Mouse (Mus musculus) limb, embryonic 14.5 days (tissue): ENCODE measurements at regions not wholly inside any gene's neighbourhood (a gene's known extent, or its start where the extent isn't known, plus 50 kb on each side); places are given as distances from the start of the nearest gene placed in this dataset.

Source experiments
- ATAC-seq: fragments of 200-750 bp; cut with Nextera tagmentation; 2 replicates; pipeline ENCODE4 v1.8.0; 2017; ENCODE audit warnings: low read depth, moderate number of reproducible peaks, moderate TSS enrichment; ENCODE audit not compliant: low FRiP score
- DNase-seq: peaks from one replicate; pipeline ENCODE4 v3.0.0-alpha.2; 2015; ENCODE audit warnings: low spot score
- H3K27ac ChIP-seq: fragments of 300-500 bp; sonication (generic); replicated peaks from 2 replicates; pipeline ENCODE4 v1.5.1; 2014; ENCODE audit warnings: low read depth, mild to moderate bottlenecking, low read length, moderate library complexity, mixed read lengths
- H3K27me3 ChIP-seq: fragments of 300-500 bp; sonication (generic); 2 replicates; pipeline ENCODE4 v1.6.1; 2014; ENCODE audit warnings: low read length, mixed read lengths; ENCODE audit not compliant: control insufficient read depth, insufficient read depth
- H3K36me3 ChIP-seq: fragments of 300-500 bp; sonication (generic); 2 replicates; pipeline ENCODE4 v1.6.1; 2014; ENCODE audit warnings: mild to moderate bottlenecking, low read length, moderate library complexity, mixed read lengths; ENCODE audit not compliant: control insufficient read depth, insufficient read depth
- H3K4me1 ChIP-seq: fragments of 300-500 bp; sonication (generic); 2 replicates; pipeline ENCODE4 v1.6.1; 2014; ENCODE audit warnings: antibody characterized with exemption, low read length, mixed read lengths; ENCODE audit not compliant: control insufficient read depth, insufficient read depth
- H3K4me2 ChIP-seq: fragments of 300-500 bp; sonication (generic); replicated peaks from 2 replicates; pipeline ENCODE4 v1.6.1; 2014; ENCODE audit warnings: low read depth, mild to moderate bottlenecking, low read length, moderate library complexity; ENCODE audit not compliant: severe bottlenecking
- H3K4me3 ChIP-seq: fragments of 300-500 bp; sonication (generic); replicated peaks from 2 replicates; pipeline ENCODE4 v1.5.1; 2014; ENCODE audit warnings: low read length
- H3K9ac ChIP-seq: fragments of 300-500 bp; sonication (generic); 2 replicates; pipeline ENCODE4 v1.6.1; 2014; ENCODE audit warnings: mild to moderate bottlenecking, low read depth, low read length, moderate library complexity; ENCODE audit not compliant: severe bottlenecking
- H3K9me3 ChIP-seq: fragments of 300-500 bp; sonication (generic); 2 replicates; pipeline ENCODE4 v1.6.1; 2016; ENCODE audit warnings: low read length; ENCODE audit not compliant: control insufficient read depth
- POLR2A ChIP-seq: fragments of 200-500 bp; IDR thresholded peaks from 2 replicates; pipeline ENCODE4 v1.8.0; 2012; ENCODE audit warnings: inconsistent platforms, mild to moderate bottlenecking, moderate library complexity, borderline replicate concordance; ENCODE audit not compliant: insufficient read depth, insufficient read length; ENCODE audit errors: extremely low read depth
- WGBS: fragments of 180-500 bp; shearing (Covaris S2); extraction: QIAGEN DNeasy Blood & Tissue Kit; methylation state at CpG from one replicate; pipeline ENCODE4 v1.1.7; 2014; 5-methylcytosine and 5-hydroxymethylcytosine counted together

- Histone ChIP-seq H3K27me3 (no peaks in the 10 kb centered on the region), H3K9ac (no peak overlapping the region), H3K36me3 (no peaks in the 10 kb centered on the region), H3K4me2 (no peak overlapping the region), H3K4me1 (peaks cover 4% of the 10 kb centered on the region; the same call in 1 of the 2 replicates), H3K9me3 (no peaks in the 10 kb centered on the region), H3K4me3 (no peak overlapping the region), H3K27ac (no peak overlapping the region)
- DNase-seq (peak; percentile 25), ATAC-seq (peak; percentile 60)
- no peak for TF ChIP-seq POLR2A
- WGBS, result 60% methylated on average over 2 of the region's 2 CpGs
Measured at GRCm38 (mm10) chr2:9683673-9684210, 197.3 kb upstream of the 4930412O13Rik start.

GRCm38 (mm10) chr2:9688176-9688575 lies 192.9 kb upstream of the 4930412O13Rik start:
- no peak for TF ChIP-seq POLR2A
- no peak for DNase-seq
- no peak overlapping the region for H3K27ac ChIP-seq
- H3K9me3 ChIP-seq, result no peaks in the 10 kb centered on the region
- no peaks in the 10 kb centered on the region for H3K27me3 ChIP-seq
- no peaks in the 10 kb centered on the region for H3K36me3 ChIP-seq
- ATAC-seq, result no peak
- H3K4me1 ChIP-seq, result peaks cover 13% of the 10 kb centered on the region; the same call in 1 of the 2 replicates
- no peak overlapping the region for H3K4me3 ChIP-seq
- no peak overlapping the region for H3K4me2 ChIP-seq
- H3K9ac ChIP-seq, result no peak overlapping the region
- WGBS, result 89% methylated on average over 7 of the region's 7 CpGs

GRCm38 (mm10) chr2:9689518-9689917 lies 191.5 kb upstream of the 4930412O13Rik start:
- no peaks in the 10 kb centered on the region for H3K36me3 ChIP-seq
- H3K4me2 ChIP-seq, result no peak overlapping the region
- H3K4me3 ChIP-seq, result no peak overlapping the region
- H3K27ac ChIP-seq, result no peak overlapping the region
- H3K27me3 ChIP-seq, result no peaks in the 10 kb centered on the region
- DNase-seq (no peak), ATAC-seq (no peak)
- no peak for TF ChIP-seq POLR2A
- no peaks in the 10 kb centered on the region for H3K9me3 ChIP-seq
- WGBS, result 84% methylated on average over 5 of the region's 5 CpGs
- peaks cover 9% of the 10 kb centered on the region; the same call in 1 of the 2 replicates for H3K4me1 ChIP-seq
- no peak overlapping the region for H3K9ac ChIP-seq

GRCm38 (mm10) chr2:9691506-9691905 lies 189.5 kb upstream of the 4930412O13Rik start:
- peaks cover 9% of the 10 kb centered on the region; the same call in 1 of the 2 replicates for H3K4me1 ChIP-seq
- TF ChIP-seq POLR2A, result no peak
- H3K27ac ChIP-seq, result no peak overlapping the region
- no peaks in the 10 kb centered on the region for H3K27me3 ChIP-seq
- no peak for ATAC-seq
- H3K36me3 ChIP-seq, result no peaks in the 10 kb centered on the region
- 81% methylated on average over 5 of the region's 5 CpGs for WGBS
- H3K9me3 ChIP-seq, result no peaks in the 10 kb centered on the region
- no peak overlapping the region for H3K9ac ChIP-seq
- no peak overlapping the region for H3K4me2 ChIP-seq
- DNase-seq, result no peak
- H3K4me3 ChIP-seq, result no peak overlapping the region

- WGBS, result 65% methylated on average over 8 of the region's 8 CpGs
- Histone ChIP-seq H3K4me2 (no peak overlapping the region), H3K9ac (no peak overlapping the region), H3K9me3 (no peaks in the 10 kb centered on the region), H3K27ac (no peak overlapping the region), H3K4me1 (peaks cover 9% of the 10 kb centered on the region; the same call in 1 of the 2 replicates), H3K4me3 (no peak overlapping the region), H3K36me3 (no peaks in the 10 kb centered on the region), H3K27me3 (no peaks in the 10 kb centered on the region)
- ATAC-seq, result no peak
- TF ChIP-seq POLR2A, result no peak
- DNase-seq, result no peak
Measured at GRCm38 (mm10) chr2:9691906-9692305, 189.1 kb upstream of the 4930412O13Rik start.
